Mouse (Mus musculus): ENCODE results near the gene Aurkb.

Aurkb gene

GRCm38 (mm10) chr11:69096360-69096986, 51.0 kb downstream of the Aurkb start:
- no peak for DNase-seq (ENCODE audit: extremely low read depth, low read depth, low spot score)

- no peak for DNase-seq (ENCODE audit: extremely low read depth, low read depth, low spot score)
Measured at GRCm38 (mm10) chr11:69096987-69097900, 51.8 kb downstream of the Aurkb start.

DNA sequence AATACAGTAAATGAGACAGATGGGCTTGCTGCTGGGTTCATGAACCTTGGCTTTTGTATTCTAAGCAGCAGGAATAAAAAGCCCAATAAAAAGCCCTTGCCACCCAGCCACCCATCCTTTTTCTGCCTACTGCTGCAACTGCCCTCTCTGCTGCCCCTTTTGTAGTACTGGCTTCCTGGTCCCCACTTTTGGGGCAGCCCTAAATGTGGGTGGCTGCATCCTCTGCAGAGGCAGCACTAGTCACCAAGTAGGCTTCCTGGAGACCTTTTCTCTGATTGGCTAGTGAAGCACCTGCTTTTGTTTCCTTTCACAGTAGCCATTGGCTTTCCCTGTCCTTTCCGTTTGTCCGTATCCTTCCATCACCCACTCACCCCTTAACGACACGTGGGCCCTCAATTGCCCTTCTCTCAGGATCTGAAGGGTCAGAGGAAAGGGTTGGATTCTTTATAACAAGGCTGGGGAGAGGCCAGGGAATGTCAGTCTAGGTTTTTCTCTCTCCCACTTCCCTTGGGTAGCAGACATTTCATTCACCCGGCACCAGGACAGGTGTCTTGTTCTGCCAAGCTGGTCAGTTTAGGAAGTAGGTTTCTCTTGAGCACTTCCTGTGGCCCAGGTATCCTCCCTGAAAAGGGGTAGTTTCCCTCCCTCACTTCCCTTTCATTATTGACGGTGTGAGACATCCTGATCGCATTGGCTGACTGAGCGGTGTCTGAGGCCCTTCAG, 52.8 kb downstream of the Aurkb start:
- DNase-seq (ENCODE audit: extremely low read depth, low read depth, low spot score) = no peak

GRCm38 (mm10) chr11:69098762-69099091, 53.3 kb downstream of the Aurkb start:
- no peak for DNase-seq (ENCODE audit: extremely low read depth, low read depth, low spot score)

GRCm38 (mm10) chr11:69099177-69099914, 53.9 kb downstream of the Aurkb start:
- DNase-seq (ENCODE audit: extremely low read depth, low read depth, low spot score) = no peak

- no peak for DNase-seq (ENCODE audit: extremely low read depth, low read depth, low spot score)
Measured at GRCm38 (mm10) chr11:69099915-69100345, 54.5 kb downstream of the Aurkb start.

- no peak for DNase-seq (ENCODE audit: extremely low read depth, low read depth, low spot score)
Measured at GRCm38 (mm10) chr11:69100639-69101360, 55.4 kb downstream of the Aurkb start.
